Mouse (Mus musculus) liver, embryonic 16.5 days (tissue): ENCODE results near the gene Hectd1. TPM values are rescaled to one million over a fixed set of nuclear protein-coding genes. Genes with fewer than 3 reads are reported as not detected.

ENCODE experiments used
- ATAC-seq: fragments of 200-750 bp; cut with Nextera tagmentation; 2 replicates; pipeline ENCODE4 v1.8.0; 2017; ENCODE audit warnings: low read depth, mild to moderate bottlenecking, moderate number of reproducible peaks, moderate library complexity
- H3K27ac ChIP-seq: fragments of 300-500 bp; sonication (generic); 2 replicates; pipeline ENCODE4 v1.5.1; 2014; ENCODE audit warnings: mild to moderate bottlenecking, low read length
- H3K27me3 ChIP-seq: fragments of 300-500 bp; sonication (generic); 2 replicates; pipeline ENCODE4 v1.6.1; 2014; ENCODE audit warnings: low read depth, low read length, mixed read lengths; ENCODE audit not compliant: control insufficient read depth, insufficient read depth
- H3K36me3 ChIP-seq: fragments of 300-500 bp; sonication (generic); 2 replicates; pipeline ENCODE4 v1.6.1; 2014; ENCODE audit warnings: mild to moderate bottlenecking; ENCODE audit not compliant: control insufficient read depth, insufficient read depth
- H3K4me1 ChIP-seq: fragments of 300-500 bp; sonication (generic); 2 replicates; pipeline ENCODE4 v1.6.1; 2014; ENCODE audit warnings: low read depth, low read length, mixed read lengths; ENCODE audit not compliant: control insufficient read depth
- H3K4me2 ChIP-seq: fragments of 300-500 bp; sonication (generic); 2 replicates; pipeline ENCODE4 v1.6.1; 2014; ENCODE audit warnings: low read depth, low read length, mixed read lengths
- H3K4me3 ChIP-seq: fragments of 300-500 bp; sonication (generic); 2 replicates; pipeline ENCODE4 v1.5.1; 2014; ENCODE audit warnings: low read depth, mild to moderate bottlenecking, low read length
- H3K9ac ChIP-seq: fragments of 300-500 bp; sonication (generic); 2 replicates; pipeline ENCODE4 v1.6.1; 2014; ENCODE audit warnings: low read depth, low read length
- H3K9me3 ChIP-seq: fragments of 300-500 bp; sonication (generic); replicated peaks from 2 replicates; pipeline ENCODE4 v1.6.1; 2016; ENCODE audit warnings: low read length; ENCODE audit not compliant: control insufficient read depth
- WGBS: fragments of 180-500 bp; shearing (Covaris S2); extraction: QIAGEN DNeasy Blood & Tissue Kit; methylation state at CpG from one replicate; pipeline ENCODE4 v1.1.7; 2014; ENCODE audit not compliant: insufficient replicate concordance; 5-methylcytosine and 5-hydroxymethylcytosine counted together
- polyA plus RNA-seq: library from polyadenylated mRNA; unstranded; fragments of >200 nt; fragmentation: Nextera tagmentation; extraction: Ambion mirVana; gene quantifications from 2 replicates; pipeline ENCODE4 v1.2.1, GENCODE M21; 2015

The Hectd1 gene
- polyA plus RNA-seq, 1 experiment from 2014 or later, result 24.6 TPM

- H3K27me3 ChIP-seq, result no peaks in the 10 kb centered on the region
- no peak overlapping the region for H3K4me3 ChIP-seq
- ATAC-seq, result no peak
- H3K36me3 ChIP-seq, result 0 out of 2 replicates have a peak, but pooled peaks cover 2% of the 10 kb centered on the region
- H3K27ac ChIP-seq, result no peak overlapping the region
- H3K9me3 ChIP-seq, result peaks cover under 1% of the 10 kb centered on the region; the same call in 1 of the 2 replicates
- no peak overlapping the region for H3K9ac ChIP-seq
- no peak overlapping the region for H3K4me2 ChIP-seq
- H3K4me1 ChIP-seq, result peaks cover 10% of the 10 kb centered on the region
- 79% methylated on average over 5 of the region's 5 CpGs for WGBS
These were observed 122.6 kb downstream of the Hectd1 start for GRCm38 (mm10) chr12:51706673-51707235.

- WGBS, result 48% methylated on average over 12 of the region's 12 CpGs
- no peak for ATAC-seq
- Histone ChIP-seq H3K4me2 (no peak overlapping the region), H3K4me1 (peaks cover 11% of the 10 kb centered on the region), H3K4me3 (no peak overlapping the region), H3K27me3 (no peaks in the 10 kb centered on the region), H3K9me3 (peaks cover 2% of the 10 kb centered on the region; the same call in 1 of the 2 replicates), H3K27ac (no peak overlapping the region), H3K36me3 (0 out of 2 replicates have a peak, but pooled peaks cover 4% of the 10 kb centered on the region), H3K9ac (no peak overlapping the region)
These were observed 123.6 kb downstream of the Hectd1 start for GRCm38 (mm10) chr12:51705778-51706177.

GRCm38 (mm10) chr12:51704572-51704971, 124.8 kb downstream of the Hectd1 start:
- H3K36me3 ChIP-seq, result 0 out of 2 replicates have a peak, but pooled peaks cover 4% of the 10 kb centered on the region
- H3K4me1 ChIP-seq, result peaks cover 13% of the 10 kb centered on the region
- no peaks in the 10 kb centered on the region for H3K27me3 ChIP-seq
- no peak overlapping the region for H3K4me3 ChIP-seq
- H3K9ac ChIP-seq, result no peak overlapping the region
- ATAC-seq, result no peak
- peaks cover 2% of the 10 kb centered on the region; the same call in 1 of the 2 replicates for H3K9me3 ChIP-seq
- H3K4me2 ChIP-seq, result no peak overlapping the region
- 60% methylated on average over 7 of the region's 7 CpGs for WGBS
- H3K27ac ChIP-seq, result no peak overlapping the region

- 0 out of 2 replicates have a peak, but pooled peaks cover 4% of the 10 kb centered on the region for H3K36me3 ChIP-seq
- H3K9ac ChIP-seq, result no peak overlapping the region
- peaks cover 20% of the 10 kb centered on the region for H3K4me1 ChIP-seq
- 35% methylated on average over 1 of the region's 1 CpGs for WGBS
- no peak overlapping the region for H3K27ac ChIP-seq
- H3K4me3 ChIP-seq, result no peak overlapping the region
- peaks cover 2% of the 10 kb centered on the region; the same call in 1 of the 2 replicates for H3K9me3 ChIP-seq
- no peak for ATAC-seq
- no peak overlapping the region for H3K4me2 ChIP-seq
- H3K27me3 ChIP-seq, result no peaks in the 10 kb centered on the region
These were observed 125.5 kb downstream of the Hectd1 start for GRCm38 (mm10) chr12:51703859-51704258.

GRCm38 (mm10) chr12:51701723-51702122, 127.6 kb downstream of the Hectd1 start:
- ATAC-seq, result no peak
- no peak overlapping the region for H3K27ac ChIP-seq
- H3K36me3 ChIP-seq, result 0 out of 2 replicates have a peak, but pooled peaks cover 4% of the 10 kb centered on the region
- no peak overlapping the region for H3K4me2 ChIP-seq
- peaks cover 2% of the 10 kb centered on the region; the same call in 1 of the 2 replicates for H3K9me3 ChIP-seq
- H3K4me1 ChIP-seq, result peaks cover 21% of the 10 kb centered on the region
- H3K4me3 ChIP-seq, result no peak overlapping the region
- H3K27me3 ChIP-seq, result no peaks in the 10 kb centered on the region
- H3K9ac ChIP-seq, result no peak overlapping the region

GRCm38 (mm10) chr12:51699623-51700393, 129.5 kb downstream of the Hectd1 start:
- H3K36me3 ChIP-seq, result 0 out of 2 replicates have a peak, but pooled peaks cover 4% of the 10 kb centered on the region
- H3K9ac ChIP-seq, result peak overlapping the region; percentile 70
- WGBS, result 33% methylated on average over 8 of the region's 8 CpGs
- H3K4me3 ChIP-seq, result peak overlapping the region; percentile 59
- peak overlapping the region; percentile 98 for H3K27ac ChIP-seq
- peak; percentile 100 for ATAC-seq
- peaks cover 20% of the 10 kb centered on the region for H3K4me1 ChIP-seq
- H3K9me3 ChIP-seq, result peaks cover 2% of the 10 kb centered on the region; the same call in 1 of the 2 replicates
- H3K27me3 ChIP-seq, result no peaks in the 10 kb centered on the region
- H3K4me2 ChIP-seq, result peak overlapping the region; percentile 65

- Histone ChIP-seq H3K27ac (no peak overlapping the region), H3K4me3 (no peak overlapping the region), H3K4me2 (no peak overlapping the region), H3K36me3 (no peaks in the 10 kb centered on the region), H3K27me3 (no peaks in the 10 kb centered on the region), H3K4me1 (peaks cover 36% of the 10 kb centered on the region), H3K9me3 (no peaks in the 10 kb centered on the region), H3K9ac (no peak overlapping the region)
- no peak for ATAC-seq
- WGBS, result 79% methylated on average over 2 of the region's 2 CpGs
These were observed 133.2 kb downstream of the Hectd1 start for GRCm38 (mm10) chr12:51696157-51696556.

GRCm38 (mm10) chr12:51694966-51695365, 134.4 kb downstream of the Hectd1 start:
- H3K9ac ChIP-seq, result no peak overlapping the region
- no peak for ATAC-seq
- WGBS, result 38% methylated on average over 1 of the region's 1 CpGs
- H3K4me1 ChIP-seq, result peaks cover 27% of the 10 kb centered on the region
- no peak overlapping the region for H3K4me2 ChIP-seq
- H3K9me3 ChIP-seq, result no peaks in the 10 kb centered on the region
- peak overlapping the region; percentile 59; the same call in 1 of the 2 replicates for H3K27ac ChIP-seq
- no peak overlapping the region for H3K4me3 ChIP-seq
- no peaks in the 10 kb centered on the region for H3K27me3 ChIP-seq
- no peaks in the 10 kb centered on the region for H3K36me3 ChIP-seq

- no peaks in the 10 kb centered on the region for H3K9me3 ChIP-seq
- H3K27ac ChIP-seq, result peak overlapping the region; percentile 80
- H3K9ac ChIP-seq, result no peak overlapping the region; the same call in 1 of the 2 replicates
- peaks cover 25% of the 10 kb centered on the region for H3K4me1 ChIP-seq
- H3K4me3 ChIP-seq, result no peak overlapping the region
- H3K27me3 ChIP-seq, result no peaks in the 10 kb centered on the region
- H3K4me2 ChIP-seq, result no peak overlapping the region
- ATAC-seq, result no peak
- no peaks in the 10 kb centered on the region for H3K36me3 ChIP-seq
These were observed 135.2 kb downstream of the Hectd1 start for GRCm38 (mm10) chr12:51694096-51694495.
